8 mouse cellular contexts compared by ENCODE assay signal in genomic region chr17:46644916-46645475, GRCm38 (mm10). TPM values are rescaled to one million over a fixed set of nuclear protein-coding genes. Genes with fewer than 3 reads are reported as not detected.
DNase-seq lines count a peak whose midpoint lies in the region; ATAC-seq and TF ChIP-seq lines count a peak whose summit lies in the region.

No protein-coding gene starts in this region.

- H3K4me2 ChIP-seq in forebrain, postnatal 0 days (ENCODE audit: low read depth), result peak overlapping the region; percentile 89
- H3K4me2 ChIP-seq in lung, embryonic 14.5 days, result peak overlapping the region; percentile 81
- peak overlapping the region; percentile 94 for H3K4me2 ChIP-seq in stomach, embryonic 16.5 days (ENCODE audit: low read depth, low read length)

- H3K27ac ChIP-seq in gastrocnemius, adult 2 months, result peak overlapping the region; percentile 99
- peak overlapping the region; percentile 5; the same call in 1 of the 2 replicates for H3K27ac ChIP-seq in bone marrow macrophage, adult 2 months (ENCODE audit: insufficient read depth, low read depth, low read length)
- H3K27ac ChIP-seq in forebrain, postnatal 0 days (ENCODE audit: low read depth, low read length), result no peak overlapping the region
- H3K27ac ChIP-seq in kidney, adult 2 months (ENCODE audit: insufficient read depth, low read depth, low read length), result peak overlapping the region; percentile 94
- H3K27ac ChIP-seq in lung, embryonic 14.5 days (ENCODE audit: low read depth), result peak overlapping the region; percentile 42; the same call in 1 of the 2 replicates
- peak overlapping the region; percentile 82 for H3K27ac ChIP-seq in stomach, embryonic 16.5 days (ENCODE audit: low read length)

- H3K4me3 ChIP-seq in gastrocnemius, adult 2 months, result peak overlapping the region; percentile 80
- peak overlapping the region; percentile 67 for H3K4me3 ChIP-seq in bone marrow macrophage, adult 2 months (ENCODE audit: insufficient read depth, low read length)
- peak overlapping the region; percentile 75 for H3K4me3 ChIP-seq in forebrain, postnatal 0 days (ENCODE audit: low read depth, low read length)
- H3K4me3 ChIP-seq in kidney, adult 2 months (ENCODE audit: insufficient read depth, low read depth, low read length), result peak overlapping the region; percentile 78
- peak overlapping the region; percentile 79 for H3K4me3 ChIP-seq in lung, embryonic 14.5 days (ENCODE audit: low read depth, low read length)
- H3K4me3 ChIP-seq in stomach, embryonic 16.5 days (replicated peaks; ENCODE audit: low read length), result peak overlapping the region; percentile 88

- TF ChIP-seq POLR2A in bone marrow macrophage, adult 2 months (IDR thresholded peaks at IDR 0.05; ENCODE audit: borderline replicate concordance, low read depth, low read length), result no peak
- TF ChIP-seq POLR2A in kidney, adult 2 months (IDR thresholded peaks at IDR 0.05; ENCODE audit: low read depth, low read length), result peak; percentile 53

- TF ChIP-seq CTCF in gastrocnemius, adult 2 months (IDR thresholded peaks at IDR 0.05), result no peak
- TF ChIP-seq CTCF in bone marrow macrophage, adult 2 months (IDR thresholded peaks at IDR 0.05; ENCODE audit: low read depth, low read length), result no peak
- TF ChIP-seq CTCF in forebrain, postnatal 0 days (IDR thresholded peaks at IDR 0.05; ENCODE audit: low read depth), result no peak
- TF ChIP-seq CTCF in kidney, adult 2 months (conservative IDR thresholded peaks at IDR 0.05; ENCODE audit: insufficient read depth, insufficient read length, low read depth, low read length), result no peak
- no peak for TF ChIP-seq CTCF in lung, embryonic 14.5 days (IDR thresholded peaks at IDR 0.05; ENCODE audit: low read depth)

- H3K9ac ChIP-seq in forebrain, postnatal 0 days, result peak overlapping the region; percentile 59
- H3K9ac ChIP-seq in lung, embryonic 14.5 days, result peak overlapping the region; percentile 52
- H3K9ac ChIP-seq in stomach, embryonic 16.5 days (ENCODE audit: low read length), result peak overlapping the region; percentile 69

- H3K36me3 ChIP-seq in forebrain, postnatal 0 days (ENCODE audit: insufficient read depth), result peaks cover 27% of the 10 kb centered on the region
- peaks cover 3% of the 10 kb centered on the region for H3K36me3 ChIP-seq in kidney, adult 2 months (ENCODE audit: control insufficient read depth, insufficient read depth, low read length)
- H3K36me3 ChIP-seq in lung, embryonic 14.5 days (ENCODE audit: insufficient read depth), result peaks cover 26% of the 10 kb centered on the region
- H3K36me3 ChIP-seq in stomach, embryonic 16.5 days (ENCODE audit: control insufficient read depth, insufficient read depth, low read length), result 0 out of 2 replicates have a peak, but pooled peaks cover 7% of the 10 kb centered on the region

- ATAC-seq in forebrain, postnatal 0 days, result no peak
- no peak for ATAC-seq in lung, embryonic 14.5 days (ENCODE audit: insufficient read depth)
- ATAC-seq in stomach, embryonic 16.5 days (ENCODE audit: insufficient read depth, low FRiP score), result peak; percentile 62

- 8% methylated on average over 10 of the region's 11 CpGs for WGBS in forebrain, postnatal 0 days
- WGBS in kidney, adult 2 months, result 2% methylated on average over 11 of the region's 11 CpGs
- 4% methylated on average over 11 of the region's 11 CpGs for WGBS in lung, embryonic 14.5 days
- 12% methylated on average over 11 of the region's 11 CpGs for WGBS in stomach, embryonic 16.5 days

- peaks cover 25% of the 10 kb centered on the region for H3K4me1 ChIP-seq in bone marrow macrophage, adult 2 months (ENCODE audit: control insufficient read depth, insufficient read depth, low read length)
- peaks cover 14% of the 10 kb centered on the region for H3K4me1 ChIP-seq in forebrain, postnatal 0 days (ENCODE audit: insufficient read depth)
- peaks cover 9% of the 10 kb centered on the region; the same call in 1 of the 2 replicates for H3K4me1 ChIP-seq in kidney, adult 2 months (ENCODE audit: control insufficient read depth, insufficient read depth, low read length)
- H3K4me1 ChIP-seq in lung, embryonic 14.5 days (ENCODE audit: insufficient read depth), result peaks cover 4% of the 10 kb centered on the region; the same call in 1 of the 2 replicates
- H3K4me1 ChIP-seq in stomach, embryonic 16.5 days (ENCODE audit: control insufficient read depth, insufficient read depth, low read length), result peaks cover 16% of the 10 kb centered on the region

- H3K27me3 ChIP-seq in forebrain, postnatal 0 days (ENCODE audit: insufficient read depth, low read length), result no peaks in the 10 kb centered on the region
- H3K27me3 ChIP-seq in kidney, adult 2 months (replicated peaks; ENCODE audit: control insufficient read depth, insufficient read depth, low read length), result no peaks in the 10 kb centered on the region
- no peaks in the 10 kb centered on the region for H3K27me3 ChIP-seq in lung, embryonic 14.5 days (ENCODE audit: insufficient read depth, low read length)
- H3K27me3 ChIP-seq in stomach, embryonic 16.5 days (ENCODE audit: control insufficient read depth, insufficient read depth, low read length), result no peaks in the 10 kb centered on the region

- peak; percentile 68 for DNase-seq in gastrocnemius, adult 2 months
- DNase-seq in gastrocnemius, postnatal 25 days, result no peak
- DNase-seq in forebrain, postnatal 0 days, result no peak
- peak; percentile 96 for DNase-seq in kidney, adult 2 months
- DNase-seq in lung, embryonic 14.5 days, result no peak
- no peak for DNase-seq in embryo, embryonic 10.5 days (ENCODE audit: low spot score)

- intact Hi-C loops in gastrocnemius, adult 2 months (cut with DNase I), result loop anchor here (2.0 to 5.0 kb wide), 2 partner anchors 68 to 93 kb away; no protein-coding TSS in a partner anchor

- no peaks in the 10 kb centered on the region for H3K9me3 ChIP-seq in forebrain, postnatal 0 days (ENCODE audit: low read length)
- no peaks in the 10 kb centered on the region for H3K9me3 ChIP-seq in lung, embryonic 14.5 days (ENCODE audit: low read depth, low read length)
- no peaks in the 10 kb centered on the region for H3K9me3 ChIP-seq in stomach, embryonic 16.5 days (replicated peaks; ENCODE audit: control insufficient read depth, low read length)

RNA-seq across cellular contexts. Expression of gene Klc4, which starts 0.8 kb away (rescaled TPM):
- total RNA-seq in gastrocnemius, adult 2 months (2021), result 10 to 100 TPM; 10.9 to 13.1 TPM
- 10 to 100 TPM; 12.7 to 15.0 TPM for total RNA-seq in gastrocnemius, postnatal 25 days (2021)
- polyA plus RNA-seq in bone marrow macrophage, adult 2 months (2012; ENCODE audit: insufficient read depth, insufficient read length, missing spikeins), result 45.3 and 48.8 TPM in 2 replicates
- 31.2 and 32.7 TPM in 2 replicates for total RNA-seq in forebrain, postnatal 0 days (2014; rRNA removed)
- polyA plus RNA-seq in forebrain, postnatal 0 days (2015; fragmentation: Nextera tagmentation; extraction: Ambion mirVana), result 20.3 and 21.3 TPM in 2 replicates
- polyA plus RNA-seq in kidney, adult 2 months (2012; rRNA removed), result 60.7 and 62.8 TPM in 2 replicates
- 20.2 and 21.4 TPM in 2 replicates for polyA plus RNA-seq in lung, embryonic 14.5 days (2014; fragmentation: Nextera tagmentation; extraction: Ambion mirVana)
- 41.4 and 46.7 TPM in 2 replicates for polyA plus RNA-seq in stomach, embryonic 16.5 days (2015; fragmentation: Nextera tagmentation; extraction: Ambion mirVana)

RNA-seq across cellular contexts. Expression of gene Mrpl2, which starts 1.0 kb away (rescaled TPM):
- total RNA-seq in gastrocnemius, adult 2 months (2021), result 100 to 1,000 TPM in 1 of 2 experiments, 10 to 100 TPM in 1; 82.7 to 120 TPM
- total RNA-seq in gastrocnemius, postnatal 25 days (2021), result 100 to 1,000 TPM in 1 of 2 experiments, 10 to 100 TPM in 1; 99.2 to 110 TPM
- 38.2 and 39.9 TPM in 2 replicates for polyA plus RNA-seq in bone marrow macrophage, adult 2 months (2012; ENCODE audit: insufficient read depth, insufficient read length, missing spikeins)
- 51.4 and 62.9 TPM in 2 replicates for total RNA-seq in forebrain, postnatal 0 days (2014; rRNA removed)
- 96.2 and 111 TPM in 2 replicates for polyA plus RNA-seq in forebrain, postnatal 0 days (2015; fragmentation: Nextera tagmentation; extraction: Ambion mirVana)
- 116 and 134 TPM in 2 replicates for polyA plus RNA-seq in kidney, adult 2 months (2012; rRNA removed)
- 113 and 114 TPM in 2 replicates for polyA plus RNA-seq in lung, embryonic 14.5 days (2014; fragmentation: Nextera tagmentation; extraction: Ambion mirVana)
- 94.1 and 99.9 TPM in 2 replicates for polyA plus RNA-seq in stomach, embryonic 16.5 days (2015; fragmentation: Nextera tagmentation; extraction: Ambion mirVana)

RNA-seq across cellular contexts. Expression of gene Cul7, which starts 5.1 kb away (rescaled TPM):
- 1 to 10 TPM; 2.9 to 5.6 TPM for total RNA-seq in gastrocnemius, adult 2 months (2021)
- 10 to 100 TPM in 1 of 2 experiments, 1 to 10 TPM in 1; 8.8 to 14.4 TPM for total RNA-seq in gastrocnemius, postnatal 25 days (2021)
- 14.5 and 15.4 TPM in 2 replicates for polyA plus RNA-seq in bone marrow macrophage, adult 2 months (2012; ENCODE audit: insufficient read depth, insufficient read length, missing spikeins)
- 77.0 and 89.9 TPM in 2 replicates for total RNA-seq in forebrain, postnatal 0 days (2014; rRNA removed)
- 20.6 and 24.0 TPM in 2 replicates for polyA plus RNA-seq in forebrain, postnatal 0 days (2015; fragmentation: Nextera tagmentation; extraction: Ambion mirVana)
- 30.2 and 34.0 TPM in 2 replicates for polyA plus RNA-seq in kidney, adult 2 months (2012; rRNA removed)
- polyA plus RNA-seq in lung, embryonic 14.5 days (2014; fragmentation: Nextera tagmentation; extraction: Ambion mirVana), result 36.6 TPM in 2 replicates
- polyA plus RNA-seq in stomach, embryonic 16.5 days (2015; fragmentation: Nextera tagmentation; extraction: Ambion mirVana), result 51.2 and 54.8 TPM in 2 replicates

RNA-seq across cellular contexts. Expression of gene Ptk7, which starts 15.7 kb away (rescaled TPM):
- under 1 TPM; 0.28 to 0.78 TPM for total RNA-seq in gastrocnemius, adult 2 months (2021)
- 1 to 10 TPM; 1.1 to 1.3 TPM for total RNA-seq in gastrocnemius, postnatal 25 days (2021)
- polyA plus RNA-seq in bone marrow macrophage, adult 2 months (2012; ENCODE audit: insufficient read depth, insufficient read length, missing spikeins), result 0.43 and 0.56 TPM in 2 replicates
- 42.4 and 56.6 TPM in 2 replicates for total RNA-seq in forebrain, postnatal 0 days (2014; rRNA removed)
- polyA plus RNA-seq in forebrain, postnatal 0 days (2015; fragmentation: Nextera tagmentation; extraction: Ambion mirVana), result 18.9 and 19.7 TPM in 2 replicates
- polyA plus RNA-seq in kidney, adult 2 months (2012; rRNA removed), result 8.1 and 9.4 TPM in 2 replicates
- 79.5 and 99.3 TPM in 2 replicates for polyA plus RNA-seq in lung, embryonic 14.5 days (2014; fragmentation: Nextera tagmentation; extraction: Ambion mirVana)
- polyA plus RNA-seq in stomach, embryonic 16.5 days (2015; fragmentation: Nextera tagmentation; extraction: Ambion mirVana), result 93.9 and 94.9 TPM in 2 replicates

RNA-seq across cellular contexts. Expression of gene Rrp36, which starts 29.2 kb away (rescaled TPM):
- 10 to 100 TPM in 1 of 2 experiments, 1 to 10 TPM in 1; 7.9 to 12.6 TPM for total RNA-seq in gastrocnemius, adult 2 months (2021)
- 10 to 100 TPM in 1 of 2 experiments, 1 to 10 TPM in 1; 7.5 to 12.1 TPM for total RNA-seq in gastrocnemius, postnatal 25 days (2021)
- 25.8 and 27.7 TPM in 2 replicates for polyA plus RNA-seq in bone marrow macrophage, adult 2 months (2012; ENCODE audit: insufficient read depth, insufficient read length, missing spikeins)
- 29.7 and 31.1 TPM in 2 replicates for total RNA-seq in forebrain, postnatal 0 days (2014; rRNA removed)
- 39.4 and 52.1 TPM in 2 replicates for polyA plus RNA-seq in forebrain, postnatal 0 days (2015; fragmentation: Nextera tagmentation; extraction: Ambion mirVana)
- polyA plus RNA-seq in kidney, adult 2 months (2012; rRNA removed), result 37.1 and 41.1 TPM in 2 replicates
- polyA plus RNA-seq in lung, embryonic 14.5 days (2014; fragmentation: Nextera tagmentation; extraction: Ambion mirVana), result 47.6 and 48.5 TPM in 2 replicates
- polyA plus RNA-seq in stomach, embryonic 16.5 days (2015; fragmentation: Nextera tagmentation; extraction: Ambion mirVana), result 49.7 and 52.4 TPM in 2 replicates

Comparison
In these comparisons a context has a peak if more than half of its experiments do, and no peak if none do; other contexts are left out.
1. DNase-seq: peak in gastrocnemius, adult 2 months (single experiment) and kidney, adult 2 months (single experiment); none in gastrocnemius, postnatal 25 days (single experiment), forebrain, postnatal 0 days (single experiment), lung, embryonic 14.5 days (single experiment) and embryo, embryonic 10.5 days (single experiment).
2. Peak in every context shown above with its lines, with median percentiles within 50 percentile points of each other: H3K4me3 ChIP-seq, H3K4me2 ChIP-seq and H3K9ac ChIP-seq.